Mouse (Mus musculus): Measurements from ENCODE around the gene Kifc3.

DNA sequence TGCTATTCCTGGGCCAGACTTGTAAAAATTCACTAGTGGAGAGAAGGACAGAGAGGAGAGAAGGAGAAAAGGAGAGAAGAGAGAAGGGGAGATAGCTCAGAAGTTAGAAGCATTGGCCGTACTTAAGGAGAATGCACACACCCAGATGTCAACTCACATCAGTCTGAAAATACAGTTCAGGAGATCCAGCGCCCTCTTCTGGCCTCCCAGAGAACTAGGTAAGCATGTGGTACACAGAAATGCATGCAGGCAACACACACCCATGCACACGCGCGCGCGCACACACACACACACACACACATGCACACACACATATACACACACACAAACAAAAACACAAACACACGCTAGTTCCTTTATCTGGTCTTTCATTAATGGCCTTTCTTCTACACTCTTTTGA is 17.0 kb upstream of the Kifc3 start:
- no peak for TF ChIP-seq CTCF (IDR thresholded peaks at IDR 0.05; ENCODE audit: borderline replicate concordance, insufficient read depth, low read length)
- TF ChIP-seq POLR2A (IDR thresholded peaks at IDR 0.05; ENCODE audit: low read depth, low read length), result no peak
